In the genomic region with DNA sequence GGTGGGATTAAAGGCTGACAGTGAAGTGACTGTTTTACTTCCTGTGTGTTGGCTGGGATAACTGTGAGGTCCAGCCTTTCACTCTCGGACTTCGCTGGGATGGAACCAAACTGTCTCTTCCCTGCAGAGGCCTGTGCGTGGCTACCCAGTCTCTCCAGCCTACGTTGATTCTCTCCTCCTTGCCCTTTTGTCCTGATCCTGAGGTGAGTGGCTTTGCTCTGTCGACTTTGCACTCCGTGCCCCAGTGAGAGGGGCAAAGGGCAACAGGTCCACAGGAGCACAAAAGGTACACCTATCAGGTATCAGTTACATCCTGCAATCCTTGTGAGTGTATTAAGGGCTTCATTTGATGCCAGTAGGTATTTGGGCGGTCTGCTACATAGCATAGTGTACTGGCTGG, we compare ENCODE assay signal across 7 mouse cellular contexts. TPM values are rescaled to one million over a fixed set of nuclear protein-coding genes. Genes with fewer than 3 reads are reported as not detected.
A peak's percentile ranks its signal among the peaks of the same experiment; 100 is the strongest.
DNase-seq lines count a peak whose midpoint lies in the region; ATAC-seq lines count a peak whose summit lies in the region.

A gene (plus strand): TSS at position 87 of the 400 bp plus-strand sequence.

- H3K9me3 ChIP-seq in intestine, embryonic 14.5 days (ENCODE audit: control insufficient read depth, low read length) = peaks cover 22% of the 10 kb centered on the region
- H3K9me3 ChIP-seq in liver, embryonic 13.5 days (replicated peaks) = peaks cover 22% of the 10 kb centered on the region

- H3K9ac ChIP-seq in intestine, embryonic 14.5 days (ENCODE audit: low read length) = no peak within 1 kb of the TSS
- no peak within 1 kb of the TSS for H3K9ac ChIP-seq in liver, embryonic 13.5 days

- H3K4me1 ChIP-seq in intestine, embryonic 14.5 days (replicated peaks; ENCODE audit: control insufficient read depth, insufficient read depth, low read length) = no peaks in the 10 kb centered on the region
- peaks cover 13% of the 10 kb centered on the region for H3K4me1 ChIP-seq in liver, embryonic 13.5 days (replicated peaks)

- H3K4me2 ChIP-seq in intestine, embryonic 14.5 days (ENCODE audit: low read length) = peak within 1 kb of the TSS; percentile 43
- H3K4me2 ChIP-seq in liver, embryonic 13.5 days = peak within 1 kb of the TSS; percentile 51

- no peak for ATAC-seq in intestine, embryonic 14.5 days (replicated peaks; ENCODE audit: low FRiP score, low TSS enrichment, low read depth)
- no peak for ATAC-seq in liver, embryonic 13.5 days (ENCODE audit: low read depth)

- DNase-seq in ES-CJ7 (ENCODE audit: low read depth, low spot score) = peak; percentile 3
- no peak for DNase-seq in adrenal gland, adult 8-10 months
- DNase-seq in gastrocnemius, adult 8-10 months (ENCODE audit: low spot score in 2 of 2) = no peak
- DNase-seq in intestine, embryonic 14.5 days (ENCODE audit: low spot score) = peak; percentile 42
- DNase-seq in liver, embryonic 13.5 days = no peak
- no peak for DNase-seq in spleen, postnatal 36 days (ENCODE audit: low spot score in 2 of 2)
- no peak for DNase-seq in urinary bladder, postnatal 10 days (ENCODE audit: low spot score)

- no peaks in the 10 kb centered on the region for H3K27me3 ChIP-seq in intestine, embryonic 14.5 days (replicated peaks; ENCODE audit: control insufficient read depth, insufficient read depth, low read length)
- H3K27me3 ChIP-seq in liver, embryonic 13.5 days = no peaks in the 10 kb centered on the region

- no peaks in the 10 kb centered on the region for H3K36me3 ChIP-seq in intestine, embryonic 14.5 days (ENCODE audit: control insufficient read depth, insufficient read depth, low read length)
- H3K36me3 ChIP-seq in liver, embryonic 13.5 days = peaks cover 4% of the 10 kb centered on the region; the same call in 1 of the 2 replicates

- no peak within 1 kb of the TSS for H3K27ac ChIP-seq in intestine, embryonic 14.5 days (ENCODE audit: low read depth)
- no peak within 1 kb of the TSS for H3K27ac ChIP-seq in liver, embryonic 13.5 days

- WGBS in intestine, embryonic 14.5 days = 70% methylated on average over 7 of the region's 7 CpGs
- WGBS in liver, embryonic 13.5 days (ENCODE audit: insufficient replicate concordance) = 66% methylated on average over 7 of the region's 7 CpGs

- H3K4me3 ChIP-seq in intestine, embryonic 14.5 days (ENCODE audit: low read depth, low read length) = no peak within 1 kb of the TSS
- H3K4me3 ChIP-seq in liver, embryonic 13.5 days (replicated peaks) = peak within 1 kb of the TSS; percentile 21

RNA-seq across cellular contexts. Expression of the gene that starts here (rescaled TPM):
- 10 to 100 TPM; 27.8 to 40.1 (median 34.2) TPM for total RNA-seq in adrenal gland, adult 8-10 months (2022)
- 10 to 100 TPM; 36.9 to 47.1 (median 38.2) TPM for total RNA-seq in gastrocnemius, adult 8-10 months (2022)
- polyA plus RNA-seq in intestine, embryonic 14.5 days (2014; fragmentation: Nextera tagmentation; extraction: Ambion mirVana) = 32.6 and 36.6 TPM in 2 replicates
- 13.0 and 14.8 TPM in 2 replicates for polyA plus RNA-seq in liver, embryonic 13.5 days (2015; fragmentation: Nextera tagmentation; extraction: Ambion mirVana)

Comparison
In these comparisons a context has a peak if more than half of its experiments do, and no peak if none do; other contexts are left out.
1. DNase-seq: peak in ES-CJ7 (single experiment) and intestine, embryonic 14.5 days (single experiment); none in adrenal gland, adult 8-10 months (single experiment), gastrocnemius, adult 8-10 months (0 of 2), liver, embryonic 13.5 days (single experiment), spleen, postnatal 36 days (0 of 2) and urinary bladder, postnatal 10 days (single experiment).